Comparison of ENCODE assay signal across 26 mouse cellular contexts in genomic region chr6:143174226-143174625, GRCm38 (mm10). TPM values are rescaled to one million over a fixed set of nuclear protein-coding genes. Genes with fewer than 3 reads are reported as not detected.
DNase-seq lines count a peak whose midpoint lies in the region; ATAC-seq and TF ChIP-seq lines count a peak whose summit lies in the region.
"Had no signal": no experiment of that assay in that cellular context is flagged by ENCODE, and none has a peak within 500 bp of the region (broad histone marks: within the 10 kb centered on the region; RNA-seq: fewer than 3 reads in every experiment).

No protein-coding gene starts in this region.

- TF ChIP-seq EP300 in CH12.LX (IDR thresholded peaks at IDR 0.05; ENCODE audit: low read length) = no peak
- TF ChIP-seq EP300 in MEL (IDR thresholded peaks at IDR 0.05; ENCODE audit: low read depth in 1 of 2, low read length in 2 of 2) = no peak

- no peak overlapping the region for H3K27ac ChIP-seq in midbrain, embryonic 11.5 days (ENCODE audit: low read depth, low read length)
- no peak overlapping the region for H3K27ac ChIP-seq in midbrain, embryonic 15.5 days
- H3K27ac ChIP-seq in CH12.LX (ENCODE audit: insufficient read depth, low read depth) (peak overlapping the region; percentile 14; the same call in 1 of the 2 replicates), MEL (ENCODE audit: control insufficient read depth, low read depth, low read length) (no peak overlapping the region)
- H3K27ac ChIP-seq: forebrain, embryonic 10.5 days; forebrain, embryonic 15.5 days; heart, embryonic 15.5 days; hindbrain, embryonic 10.5 days; hindbrain, embryonic 13.5 days had no signal

- H3K79me2 ChIP-seq in CH12.LX (replicated peaks; ENCODE audit: control insufficient read depth, extremely low read depth, insufficient read depth, poor library complexity, severe bottlenecking) = peaks cover 80% of the 10 kb centered on the region
- H3K79me2 ChIP-seq in MEL (ENCODE audit: control insufficient read depth, insufficient read depth, low read length, poor library complexity) = peaks cover 61% of the 10 kb centered on the region

- TF ChIP-seq POLR2A in CH12.LX (IDR thresholded peaks at IDR 0.05; ENCODE audit: low read depth, low read length) (no peak), MEL (IDR thresholded peaks at IDR 0.05; ENCODE audit: control insufficient read depth in 1 of 2, insufficient read depth in 1 of 2, low read depth in 1 of 2, low read length in 2 of 2, poor library complexity in 1 of 2) (0 out of 4 replicates have a peak, but pooled peaks of 1 of the 2 experiments have one; percentile 9)

- H3K36me3 ChIP-seq in midbrain, embryonic 11.5 days (ENCODE audit: control insufficient read depth, insufficient read depth, low read length) = no peaks in the 10 kb centered on the region
- H3K36me3 ChIP-seq in midbrain, embryonic 15.5 days (replicated peaks) = no peaks in the 10 kb centered on the region
- H3K36me3 ChIP-seq in CH12.LX (replicated peaks in 1 of 2; ENCODE audit: control insufficient read depth in 1 of 2, insufficient read depth in 1 of 2, low read length in 1 of 2) = peaks cover 28 to 75% of the 10 kb centered on the region in 2 experiments
- H3K36me3 ChIP-seq in MEL (ENCODE audit: control insufficient read depth in 1 of 2, insufficient read depth in 2 of 2, low read length in 2 of 2) = peaks cover 14 to 24% of the 10 kb centered on the region in 2 experiments
- H3K36me3 ChIP-seq: heart, embryonic 15.5 days had no signal

- no peak for TF ChIP-seq CTCF in CH12.LX (conservative IDR thresholded peaks at IDR 0.05 in 1 of 2, IDR thresholded peaks at IDR 0.05 in 1 of 2; ENCODE audit: low read depth in 2 of 2, low read length in 2 of 2)
- TF ChIP-seq CTCF in MEL (IDR thresholded peaks at IDR 0.05 in 2 of 3, conservative IDR thresholded peaks at IDR 0.05 in 1 of 3; ENCODE audit: control insufficient read depth in 1 of 3, insufficient read depth in 1 of 3, low read depth in 2 of 3, low read length in 3 of 3, poor library complexity in 1 of 3, severe bottlenecking in 1 of 3) = no peak

- H3K4me3 ChIP-seq in midbrain, embryonic 11.5 days (ENCODE audit: low read depth, low read length) = no peak overlapping the region
- H3K4me3 ChIP-seq in midbrain, embryonic 15.5 days = no peak overlapping the region
- H3K4me3 ChIP-seq in CH12.LX (replicated peaks in 1 of 3; ENCODE audit: low read depth in 2 of 3, low read length in 2 of 3, poor library complexity in 1 of 3) (no peak overlapping the region), MEL (ENCODE audit: control insufficient read depth in 1 of 2, insufficient read depth in 1 of 2, low read depth in 2 of 2, low read length in 2 of 2) (no peak overlapping the region)
- H3K4me3 ChIP-seq: embryonic facial prominence, embryonic 13.5 days; forebrain, embryonic 10.5 days; forebrain, embryonic 15.5 days; heart, embryonic 12.5 days; heart, embryonic 15.5 days; hindbrain, embryonic 10.5 days; hindbrain, embryonic 13.5 days had no signal

- H3K27me3 ChIP-seq in midbrain, embryonic 11.5 days (ENCODE audit: control insufficient read depth, insufficient read depth, low read length) = no peaks in the 10 kb centered on the region
- no peaks in the 10 kb centered on the region for H3K27me3 ChIP-seq in midbrain, embryonic 15.5 days (replicated peaks)
- no peaks in the 10 kb centered on the region for H3K27me3 ChIP-seq in CH12.LX (replicated peaks)
- H3K27me3 ChIP-seq in MEL (ENCODE audit: control insufficient read depth in 1 of 2, insufficient read depth in 2 of 2, low read length in 2 of 2) = no peaks in the 10 kb centered on the region
- H3K27me3 ChIP-seq: embryonic facial prominence, embryonic 13.5 days; forebrain, embryonic 15.5 days; heart, embryonic 12.5 days; heart, embryonic 15.5 days; hindbrain, embryonic 13.5 days; Patski had no signal

- H3K4me1 ChIP-seq in midbrain, embryonic 11.5 days (ENCODE audit: control insufficient read depth, insufficient read depth, low read length) = peaks cover 2% of the 10 kb centered on the region; the same call in 1 of the 2 replicates
- H3K4me1 ChIP-seq in midbrain, embryonic 15.5 days = peaks cover 17% of the 10 kb centered on the region
- H3K4me1 ChIP-seq in CH12.LX (ENCODE audit: control insufficient read depth in 1 of 2, insufficient read depth in 2 of 2) = peaks cover 21 to 53% of the 10 kb centered on the region in 2 experiments
- peaks cover 2 to 9% of the 10 kb centered on the region in 2 experiments; a peak in 3 of 4 replicates for H3K4me1 ChIP-seq in MEL (ENCODE audit: control insufficient read depth in 1 of 2, insufficient read depth in 2 of 2, low read length in 2 of 2)

- no peak for ATAC-seq in midbrain, embryonic 11.5 days (ENCODE audit: low FRiP score)
- no peak for ATAC-seq in midbrain, embryonic 15.5 days (replicated peaks)
- ATAC-seq: forebrain, embryonic 15.5 days had no signal

- WGBS in midbrain, embryonic 11.5 days = 94% methylated on average over 4 of the region's 4 CpGs
- 97% methylated on average over 4 of the region's 4 CpGs for WGBS in midbrain, embryonic 15.5 days

- H3K9me3 ChIP-seq in midbrain, embryonic 11.5 days (ENCODE audit: control insufficient read depth, low read length) = no peaks in the 10 kb centered on the region
- no peaks in the 10 kb centered on the region for H3K9me3 ChIP-seq in midbrain, embryonic 15.5 days
- no peaks in the 10 kb centered on the region for H3K9me3 ChIP-seq in CH12.LX (replicated peaks; ENCODE audit: low read length)
- H3K9me3 ChIP-seq in MEL (replicated peaks; ENCODE audit: insufficient read depth, low read length) = no peaks in the 10 kb centered on the region
- H3K9me3 ChIP-seq: embryonic facial prominence, embryonic 13.5 days; forebrain, embryonic 10.5 days; forebrain, embryonic 15.5 days; heart, embryonic 12.5 days; heart, embryonic 15.5 days; hindbrain, embryonic 10.5 days; hindbrain, embryonic 13.5 days had no signal

- no peak overlapping the region for H3K9ac ChIP-seq in midbrain, embryonic 11.5 days (ENCODE audit: low read length)
- no peak overlapping the region for H3K9ac ChIP-seq in midbrain, embryonic 15.5 days
- H3K9ac ChIP-seq in CH12.LX (ENCODE audit: insufficient read depth, low read depth) = no peak overlapping the region
- no peak overlapping the region for H3K9ac ChIP-seq in MEL (ENCODE audit: control insufficient read depth, low read depth, low read length, poor library complexity, severe bottlenecking)
- H3K9ac ChIP-seq: embryonic facial prominence, embryonic 13.5 days; forebrain, embryonic 15.5 days; heart, embryonic 12.5 days; heart, embryonic 15.5 days; hindbrain, embryonic 13.5 days had no signal

- dilution Hi-C loops in CH12.LX (cut with MboI; ENCODE audit: extremely low pct_ligation_motif_present, extremely low pct_unique_long_range_greater_than_20kb, low sequenced_read_pairs) = no loop called here

- TF ChIP-seq RAD21 in CH12.LX (IDR thresholded peaks at IDR 0.05; ENCODE audit: low read depth, low read length) = no peak
- TF ChIP-seq RAD21 in MEL (IDR thresholded peaks at IDR 0.05; ENCODE audit: low read depth, low read length) = no peak

- peak; percentile 78 for DNase-seq in heart, adult 11 months
- DNase-seq in heart, adult 18-20 months = no peak
- DNase-seq in midbrain, embryonic 11.5 days (ENCODE audit: low spot score, missing footprints) = peak; percentile 69
- no peak for DNase-seq in CH12.LX (ENCODE audit: extremely low read depth)
- no peak for DNase-seq in MEL (ENCODE audit: low read depth, low spot score)
- no peak for DNase-seq in frontal cortex, adult 2 months (ENCODE audit: extremely low spot score in 1 of 2, low spot score in 1 of 2)
- no peak for DNase-seq in right cerebral cortex, postnatal 36 days (ENCODE audit: low spot score in 2 of 2)
- DNase-seq: adrenal gland, postnatal 10 days; adrenal gland, postnatal 36 days; cerebellum, adult 11 months; cerebellum, adult 9-11 months; cerebellum, postnatal 25 days; gastrocnemius, postnatal 10 days; gastrocnemius, postnatal 36 days; heart, postnatal 10 days; heart, postnatal 36 days; kidney, adult 11 months had no signal

- in situ Hi-C loops in CH12.LX (cut with MboI; ENCODE audit: low pct_ligation_motif_present, low pct_unique_long_range_greater_than_20kb, low sequenced_read_pairs) = no loop called here

- H3K4me2 ChIP-seq in midbrain, embryonic 11.5 days = no peak overlapping the region
- H3K4me2 ChIP-seq in midbrain, embryonic 15.5 days = no peak overlapping the region
- H3K4me2 ChIP-seq in CH12.LX (ENCODE audit: insufficient read depth, low read depth, poor library complexity, severe bottlenecking) = no peak overlapping the region
- H3K4me2 ChIP-seq: forebrain, embryonic 15.5 days; heart, embryonic 12.5 days; heart, embryonic 15.5 days; hindbrain, embryonic 13.5 days had no signal

TF ChIP-seq in CH12.LX, 34 proteins besides CTCF, POLR2A, EP300 and RAD21 (continues in another document):
- TF ChIP-seq ZKSCAN1 (IDR thresholded peaks at IDR 0.05; ENCODE audit: borderline replicate concordance, low read depth, low read length) (no peak; the same call in 1 of the 2 replicates), MEF2A (IDR thresholded peaks at IDR 0.05; ENCODE audit: borderline replicate concordance, low read depth, low read length) (no peak), ELF1 (IDR thresholded peaks at IDR 0.05; ENCODE audit: low read depth, low read length) (no peak), MXI1 (IDR thresholded peaks at IDR 0.05; ENCODE audit: low read depth, low read length) (no peak), MAX (IDR thresholded peaks at IDR 0.05; ENCODE audit: low read length) (no peak), POLR2AphosphoS2 (IDR thresholded peaks at IDR 0.05; ENCODE audit: low read depth, low read length) (no peak)

TF ChIP-seq in MEL, 35 proteins besides CTCF, POLR2A, EP300 and RAD21:
- no peak for TF ChIP-seq TBP (IDR thresholded peaks at IDR 0.05; ENCODE audit: low read depth, low read length)
- peak; percentile 52; the same call in 1 of the 2 replicates for TF ChIP-seq ZKSCAN1 (IDR thresholded peaks at IDR 0.05; ENCODE audit: low read depth, low read length)

RNA-seq across cellular contexts. Expression of gene Etnk1, which starts 7.2 kb away (rescaled TPM):
- total RNA-seq in heart, adult 18-20 months (2021) = 10 to 100 TPM; 29.8 to 30.8 TPM
- polyA plus RNA-seq in midbrain, embryonic 11.5 days (2014; fragmentation: Nextera tagmentation; extraction: Ambion mirVana) = 30.7 and 32.3 TPM in 2 replicates
- 45.0 and 50.3 TPM in 2 replicates for polyA plus RNA-seq in midbrain, embryonic 15.5 days (2015; fragmentation: Nextera tagmentation; extraction: Ambion mirVana)
- total RNA-seq in CH12.LX (2012; rRNA removed) (27.0 and 27.1 TPM in 2 replicates), CH12.LX (2014; rRNA removed) (33.4 and 35.1 TPM in 2 replicates), MEL (2012; rRNA removed) (33.6 and 38.1 TPM in 2 replicates)
- polyA plus RNA-seq in CH12.LX (2012; ENCODE audit: insufficient read length, low read depth) (28.4 and 32.8 TPM in 2 replicates), MEL (2012; ENCODE audit: insufficient read depth in 1 of 2, insufficient read length in 2 of 2, low read depth in 1 of 2, low replicate concordance in 2 of 2, missing spikeins in 1 of 2) (10 to 100 TPM; 29.9 to 37.0 TPM)
- 174 and 184 TPM in 2 replicates for polyA plus RNA-seq in frontal cortex, adult 2 months (2012; rRNA removed)

Comparison
In these comparisons a context has a peak if more than half of its experiments do, and no peak if none do; other contexts are left out.
1. DNase-seq: peak in heart, adult 11 months (single experiment) and midbrain, embryonic 11.5 days (single experiment); none in heart, adult 18-20 months (0 of 2), CH12.LX (single experiment), MEL (single experiment), frontal cortex, adult 2 months (0 of 2) and right cerebral cortex, postnatal 36 days (0 of 2).